ENCODE assay signal across 13 mouse cellular contexts in genomic region chr12:113168031-113168536, GRCm38 (mm10). TPM values are rescaled to one million over a fixed set of nuclear protein-coding genes. Genes with fewer than 3 reads are reported as not detected.
DNase-seq lines count a peak whose midpoint lies in the region; ATAC-seq and TF ChIP-seq lines count a peak whose summit lies in the region.
"Had no signal": no experiment of that assay in that cellular context is flagged by ENCODE, and none has a peak within 500 bp of the region (broad histone marks: within the 10 kb centered on the region; RNA-seq: fewer than 3 reads in every experiment).

No protein-coding gene starts in this region.

- no peak overlapping the region for H3K4me3 ChIP-seq in heart, embryonic 15.5 days
- H3K4me3 ChIP-seq in bone marrow, adult 2 months (replicated peaks; ENCODE audit: control insufficient read depth, low read depth, low read length): no peak overlapping the region
- H3K4me3 ChIP-seq in megakaryocyte, embryonic 14.5 days (replicated peaks): peak overlapping the region; percentile 75
- no peak overlapping the region for H3K4me3 ChIP-seq in thymus, adult 2 months (ENCODE audit: control insufficient read depth, insufficient read depth, low read length)
- no peak overlapping the region for H3K4me3 ChIP-seq in forebrain, embryonic 16.5 days (replicated peaks; ENCODE audit: low read length)
- H3K4me3 ChIP-seq in gastrocnemius, adult 2 months: no peak overlapping the region
- H3K4me3 ChIP-seq: kidney, embryonic 15.5 days; myocyte had no signal

- H3K36me3 ChIP-seq in heart, embryonic 15.5 days: peaks cover 4% of the 10 kb centered on the region; the same call in 1 of the 2 replicates
- peaks cover 25% of the 10 kb centered on the region for H3K36me3 ChIP-seq in megakaryocyte, embryonic 14.5 days (replicated peaks; ENCODE audit: low read length)
- H3K36me3 ChIP-seq in thymus, adult 2 months (ENCODE audit: control insufficient read depth, insufficient read depth, low read length): peaks cover 10% of the 10 kb centered on the region
- no peaks in the 10 kb centered on the region for H3K36me3 ChIP-seq in forebrain, embryonic 16.5 days (ENCODE audit: control insufficient read depth, insufficient read depth)

- H3K27ac ChIP-seq in heart, embryonic 15.5 days: no peak overlapping the region
- H3K27ac ChIP-seq in bone marrow, adult 2 months (ENCODE audit: control insufficient read depth, insufficient read depth, low read depth, low read length, poor library complexity): peak overlapping the region; percentile 52
- H3K27ac ChIP-seq in thymus, adult 2 months (ENCODE audit: control insufficient read depth, insufficient read depth, low read length): peak overlapping the region; percentile 7
- H3K27ac ChIP-seq in forebrain, embryonic 16.5 days (ENCODE audit: low read length): no peak overlapping the region
- no peak overlapping the region for H3K27ac ChIP-seq in gastrocnemius, adult 2 months
- H3K27ac ChIP-seq: kidney, embryonic 15.5 days had no signal

- intact Hi-C loops in gastrocnemius, adult 2 months (cut with DNase I): no loop called here

- DNase-seq in heart, postnatal 4 days: no peak
- peak; percentile 54 for DNase-seq in thymus, adult 2 months
- DNase-seq in gastrocnemius, adult 2 months: no peak
- no peak for DNase-seq in right cerebral cortex, postnatal 36 days (ENCODE audit: low spot score in 2 of 2)
- DNase-seq: gastrocnemius, postnatal 36 days; heart, postnatal 14 days; retina, postnatal 1 day had no signal

- no peak for TF ChIP-seq CTCF in bone marrow, adult 2 months (IDR thresholded peaks at IDR 0.05; ENCODE audit: control insufficient read depth, insufficient read depth, low read length)
- TF ChIP-seq CTCF in thymus, adult 2 months (IDR thresholded peaks at IDR 0.05; ENCODE audit: borderline replicate concordance, control insufficient read depth, extremely low read depth, insufficient read depth, low read length, poor library complexity): no peak
- no peak for TF ChIP-seq CTCF in gastrocnemius, adult 2 months (IDR thresholded peaks at IDR 0.05)

- peaks cover 2% of the 10 kb centered on the region; the same call in 1 of the 2 replicates for H3K4me1 ChIP-seq in heart, embryonic 15.5 days (replicated peaks)
- H3K4me1 ChIP-seq in bone marrow, adult 2 months (ENCODE audit: control insufficient read depth, insufficient read depth, low read length): peaks cover 6% of the 10 kb centered on the region
- H3K4me1 ChIP-seq in megakaryocyte, embryonic 14.5 days: peaks cover 30% of the 10 kb centered on the region
- H3K4me1 ChIP-seq in thymus, adult 2 months (replicated peaks; ENCODE audit: control insufficient read depth, insufficient read depth, low read length): peaks cover 40% of the 10 kb centered on the region
- no peaks in the 10 kb centered on the region for H3K4me1 ChIP-seq in forebrain, embryonic 16.5 days (replicated peaks; ENCODE audit: control insufficient read depth, insufficient read depth, low read length)
- H3K4me1 ChIP-seq: kidney, embryonic 15.5 days had no signal

- H3K4me2 ChIP-seq in heart, embryonic 15.5 days: no peak overlapping the region
- H3K4me2 ChIP-seq in forebrain, embryonic 16.5 days (ENCODE audit: low read length): no peak overlapping the region
- H3K4me2 ChIP-seq: kidney, embryonic 15.5 days had no signal

- no peaks in the 10 kb centered on the region for H3K9me3 ChIP-seq in heart, embryonic 15.5 days (replicated peaks)
- no peaks in the 10 kb centered on the region for H3K9me3 ChIP-seq in megakaryocyte, embryonic 14.5 days
- H3K9me3 ChIP-seq in forebrain, embryonic 16.5 days (ENCODE audit: control insufficient read depth, low read length): no peaks in the 10 kb centered on the region
- H3K9me3 ChIP-seq: kidney, embryonic 15.5 days had no signal

- H3K9ac ChIP-seq in heart, embryonic 15.5 days: no peak overlapping the region
- no peak overlapping the region for H3K9ac ChIP-seq in forebrain, embryonic 16.5 days (replicated peaks; ENCODE audit: low read depth, low read length)
- H3K9ac ChIP-seq: kidney, embryonic 15.5 days had no signal

- no peak for TF ChIP-seq POLR2A in bone marrow, adult 2 months (IDR thresholded peaks at IDR 0.05; ENCODE audit: borderline replicate concordance, control insufficient read depth, low read depth, low read length)
- no peak for TF ChIP-seq POLR2A in thymus, adult 2 months (IDR thresholded peaks at IDR 0.05; ENCODE audit: control insufficient read depth, extremely low read depth, insufficient read depth, low read length, poor library complexity)

- no peaks in the 10 kb centered on the region for H3K27me3 ChIP-seq in heart, embryonic 15.5 days
- peaks cover 31% of the 10 kb centered on the region for H3K27me3 ChIP-seq in megakaryocyte, embryonic 14.5 days (replicated peaks)
- H3K27me3 ChIP-seq in thymus, adult 2 months (ENCODE audit: control insufficient read depth, insufficient read depth, low read length): no peaks in the 10 kb centered on the region
- H3K27me3 ChIP-seq in forebrain, embryonic 16.5 days (replicated peaks; ENCODE audit: control insufficient read depth, insufficient read depth, low read length): no peaks in the 10 kb centered on the region
- H3K27me3 ChIP-seq: kidney, embryonic 15.5 days had no signal

- ATAC-seq in heart, embryonic 15.5 days (replicated peaks; ENCODE audit: insufficient number of reproducible peaks, insufficient read depth, low FRiP score, low read depth): peak; percentile 56; the same call in 1 of the 2 replicates
- no peak for ATAC-seq in forebrain, embryonic 16.5 days

- whole genome bisulfite sequencing in heart, embryonic 15.5 days: 72% methylated on average over 9 of the region's 9 CpGs
- WGBS in bone marrow, adult 2 months: 6% methylated on average over 9 of the region's 9 CpGs
- whole genome bisulfite sequencing in thymus, adult 2 months: 9% methylated on average over 9 of the region's 9 CpGs
- 92% methylated on average over 9 of the region's 9 CpGs for WGBS in forebrain, embryonic 16.5 days

RNA-seq across cellular contexts. Expression of gene Tedc1, which starts 11.9 kb away (rescaled TPM):
- polyA plus RNA-seq in heart, embryonic 15.5 days (2015; fragmentation: Nextera tagmentation; extraction: Ambion mirVana): 15.4 and 31.7 TPM in 2 replicates
- total RNA-seq in heart, postnatal 4 days (2021): 10 to 100 TPM in 1 of 2 experiments, 1 to 10 TPM in 1; 9.4 to 10.3 TPM
- 7.0 and 16.0 TPM in 2 replicates for polyA plus RNA-seq in bone marrow, adult 2 months (2011; ENCODE audit: insufficient read depth, insufficient read length, low replicate concordance, missing spikeins)
- 2.0 and 7.6 TPM in 2 replicates for polyA plus RNA-seq in megakaryocyte, embryonic 14.5 days (2012; ENCODE audit: insufficient read depth, low replicate concordance)
- 96.2 and 125 TPM in 2 replicates for polyA plus RNA-seq in thymus, adult 2 months (2012; rRNA removed)
- polyA plus RNA-seq in forebrain, embryonic 16.5 days (2015; fragmentation: Nextera tagmentation; extraction: Ambion mirVana): 20.2 and 21.5 TPM in 2 replicates
- total RNA-seq in gastrocnemius, adult 2 months (2021): not detected

RNA-seq across cellular contexts. Expression of gene Tmem121, which starts 17.6 kb away (rescaled TPM):
- polyA plus RNA-seq in heart, embryonic 15.5 days (2015; fragmentation: Nextera tagmentation; extraction: Ambion mirVana): 2.0 and 7.8 TPM in 2 replicates
- 1 to 10 TPM; 1.4 to 1.5 TPM for total RNA-seq in heart, postnatal 4 days (2021)
- polyA plus RNA-seq in bone marrow, adult 2 months (2011; ENCODE audit: insufficient read depth, insufficient read length, low replicate concordance, missing spikeins): not detected in 2 replicates
- polyA plus RNA-seq in megakaryocyte, embryonic 14.5 days (2012; ENCODE audit: insufficient read depth, low replicate concordance): not detected in 2 replicates
- polyA plus RNA-seq in thymus, adult 2 months (2012; rRNA removed): 47.6 and 60.9 TPM in 2 replicates
- 38.8 and 46.9 TPM in 2 replicates for polyA plus RNA-seq in forebrain, embryonic 16.5 days (2015; fragmentation: Nextera tagmentation; extraction: Ambion mirVana)
- not detected for total RNA-seq in gastrocnemius, adult 2 months (2021)

RNA-seq across cellular contexts. Expression of gene Crip1, which starts 22.0 kb away (rescaled TPM):
- polyA plus RNA-seq in heart, embryonic 15.5 days (2015; fragmentation: Nextera tagmentation; extraction: Ambion mirVana): 646 and 685 TPM in 2 replicates
- total RNA-seq in heart, postnatal 4 days (2021): 100 to 1,000 TPM; 301 to 312 TPM
- 166 and 201 TPM in 2 replicates for polyA plus RNA-seq in bone marrow, adult 2 months (2011; ENCODE audit: insufficient read depth, insufficient read length, low replicate concordance, missing spikeins)
- polyA plus RNA-seq in megakaryocyte, embryonic 14.5 days (2012; ENCODE audit: insufficient read depth, low replicate concordance): 12.3 and 39.8 TPM in 2 replicates
- polyA plus RNA-seq in thymus, adult 2 months (2012; rRNA removed): 904 and 1,218 TPM in 2 replicates
- polyA plus RNA-seq in forebrain, embryonic 16.5 days (2015; fragmentation: Nextera tagmentation; extraction: Ambion mirVana): 30.6 and 35.2 TPM in 2 replicates
- 100 to 1,000 TPM in 1 of 2 experiments, 10 to 100 TPM in 1; 71.2 to 113 TPM for total RNA-seq in gastrocnemius, adult 2 months (2021)

RNA-seq across cellular contexts. Expression of gene Crip2, which starts 28.0 kb away (rescaled TPM):
- 1,571 and 1,711 TPM in 2 replicates for polyA plus RNA-seq in heart, embryonic 15.5 days (2015; fragmentation: Nextera tagmentation; extraction: Ambion mirVana)
- total RNA-seq in heart, postnatal 4 days (2021): 1,000 to 10,000 TPM; 1,189 to 1,285 TPM
- polyA plus RNA-seq in bone marrow, adult 2 months (2011; ENCODE audit: insufficient read depth, insufficient read length, low replicate concordance, missing spikeins): 23.6 and 24.6 TPM in 2 replicates
- polyA plus RNA-seq in megakaryocyte, embryonic 14.5 days (2012; ENCODE audit: insufficient read depth, low replicate concordance): 6.1 and 14.4 TPM in 2 replicates
- polyA plus RNA-seq in thymus, adult 2 months (2012; rRNA removed): 95.9 and 282 TPM in 2 replicates
- polyA plus RNA-seq in forebrain, embryonic 16.5 days (2015; fragmentation: Nextera tagmentation; extraction: Ambion mirVana): 426 and 444 TPM in 2 replicates
- 10 to 100 TPM; 32.4 to 41.1 TPM for total RNA-seq in gastrocnemius, adult 2 months (2021)

Comparison
In these comparisons a context has a peak if more than half of its experiments do, and no peak if none do; other contexts are left out.
1. H3K27ac ChIP-seq: peak in bone marrow, adult 2 months (single experiment) and thymus, adult 2 months (single experiment); none in heart, embryonic 15.5 days (single experiment), forebrain, embryonic 16.5 days (single experiment) and gastrocnemius, adult 2 months (single experiment).